Mouse (Mus musculus) midbrain, postnatal 0 days (tissue): Measurements from ENCODE around the gene Tomm22. TPM values are rescaled to one million over a fixed set of nuclear protein-coding genes. Genes with fewer than 3 reads are reported as not detected.

Experiments used
- ATAC-seq: fragments of 200-750 bp; cut with Nextera tagmentation; 2 replicates; pipeline ENCODE4 v1.8.0; 2017; ENCODE audit warnings: moderate number of reproducible peaks, mild to moderate bottlenecking, moderate TSS enrichment, moderate library complexity; ENCODE audit not compliant: low FRiP score
- DNase-seq: peaks from one replicate; pipeline ENCODE4 v3.0.0-alpha.2; 2015; ENCODE audit warnings: low spot score
- H3K27ac ChIP-seq: fragments of 300-500 bp; sonication (generic); 2 replicates; pipeline ENCODE4 v1.5.1; 2014; ENCODE audit warnings: low read depth, mild to moderate bottlenecking, low read length, mixed read lengths
- H3K27me3 ChIP-seq: fragments of 300-500 bp; sonication (generic); 2 replicates; pipeline ENCODE4 v1.6.1; 2014; ENCODE audit warnings: low read length, control low read depth, mixed read lengths; ENCODE audit not compliant: insufficient read depth
- H3K36me3 ChIP-seq: fragments of 300-500 bp; sonication (generic); 2 replicates; pipeline ENCODE4 v1.6.1; 2014; ENCODE audit warnings: low read length, control low read depth, mixed read lengths; ENCODE audit not compliant: insufficient read depth
- H3K4me1 ChIP-seq: fragments of 300-500 bp; sonication (generic); 2 replicates; pipeline ENCODE4 v1.6.1; 2014; ENCODE audit warnings: mild to moderate bottlenecking, control low read depth, antibody characterized with exemption, low read length, mixed read lengths; ENCODE audit not compliant: insufficient read depth
- H3K4me2 ChIP-seq: fragments of 300-500 bp; sonication (generic); 2 replicates; pipeline ENCODE4 v1.6.1; 2014; ENCODE audit warnings: low read depth, mild to moderate bottlenecking, low read length, mixed read lengths; ENCODE audit not compliant: poor library complexity, severe bottlenecking
- H3K4me3 ChIP-seq: fragments of 300-500 bp; sonication (generic); 2 replicates; pipeline ENCODE4 v1.5.1; 2014; ENCODE audit warnings: low read depth, mild to moderate bottlenecking, low read length, moderate library complexity
- H3K9ac ChIP-seq: fragments of 300-500 bp; sonication (generic); replicated peaks from 2 replicates; pipeline ENCODE4 v1.6.1; 2014; ENCODE audit warnings: mild to moderate bottlenecking, low read length, moderate library complexity, mixed read lengths; ENCODE audit not compliant: poor library complexity, severe bottlenecking
- H3K9me3 ChIP-seq: fragments of 300-500 bp; sonication (generic); 2 replicates; pipeline ENCODE4 v1.6.1; 2016; ENCODE audit warnings: low read length, control low read depth
- CTCF ChIP-seq: IDR thresholded peaks from 2 replicates; pipeline ENCODE4 v1.5.1; 2016; ENCODE audit warnings: antibody characterized with exemption, mild to moderate bottlenecking
- WGBS: fragments of 180-500 bp; shearing (Covaris S2); extraction: QIAGEN DNeasy Blood & Tissue Kit; methylation state at CpG from one replicate; pipeline ENCODE4 v1.1.7; 2014; 5-methylcytosine and 5-hydroxymethylcytosine counted together
- polyA plus RNA-seq: library from polyadenylated mRNA; unstranded; fragments of >200 nt; fragmentation: Nextera tagmentation; extraction: Ambion mirVana; gene quantifications from 2 replicates; pipeline ENCODE4 v1.2.1, GENCODE M21; 2015
- total RNA-seq: library from RNA; depleted of rRNA; stranded (reverse); fragments of >200 nt; gene quantifications from 2 replicates; pipeline ENCODE4 v1.2.3, GENCODE M21; 2014; rRNA removed

Gene Tomm22
- total and polyA plus RNA-seq, 2 experiments from 2014 or later = 161 to 229 TPM

DNA sequence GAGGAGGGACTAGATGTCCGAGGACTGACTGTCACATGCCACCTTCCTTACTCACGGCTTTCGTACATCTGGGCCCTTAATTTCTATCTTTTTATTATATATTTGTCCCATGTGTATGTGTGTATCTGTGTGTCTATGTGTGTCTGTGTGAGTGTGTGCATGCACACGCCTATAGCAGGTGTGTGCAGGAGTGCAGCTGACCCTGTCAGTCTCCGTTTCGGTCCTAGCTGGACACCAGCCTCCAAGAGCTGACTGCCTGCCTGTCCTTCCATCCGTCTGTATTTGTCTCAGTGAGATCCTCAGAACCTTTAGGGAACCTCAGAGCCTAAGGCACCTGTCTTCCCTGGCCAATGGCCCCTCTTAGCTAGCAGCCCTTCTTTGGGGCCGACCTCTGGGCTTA is 49.6 kb downstream of the Tomm22 start:
- no peak overlapping the region for H3K4me3 ChIP-seq
- no peak overlapping the region for H3K27ac ChIP-seq
- H3K4me2 ChIP-seq = no peak overlapping the region
- ATAC-seq (no peak), DNase-seq (no peak)
- peaks cover 63% of the 10 kb centered on the region for H3K36me3 ChIP-seq
- no peak for TF ChIP-seq CTCF
- H3K9me3 ChIP-seq = no peaks in the 10 kb centered on the region
- 94% methylated on average over 8 of the region's 8 CpGs for WGBS
- no peak overlapping the region for H3K9ac ChIP-seq
- no peaks in the 10 kb centered on the region for H3K27me3 ChIP-seq
- no peaks in the 10 kb centered on the region for H3K4me1 ChIP-seq

DNA sequence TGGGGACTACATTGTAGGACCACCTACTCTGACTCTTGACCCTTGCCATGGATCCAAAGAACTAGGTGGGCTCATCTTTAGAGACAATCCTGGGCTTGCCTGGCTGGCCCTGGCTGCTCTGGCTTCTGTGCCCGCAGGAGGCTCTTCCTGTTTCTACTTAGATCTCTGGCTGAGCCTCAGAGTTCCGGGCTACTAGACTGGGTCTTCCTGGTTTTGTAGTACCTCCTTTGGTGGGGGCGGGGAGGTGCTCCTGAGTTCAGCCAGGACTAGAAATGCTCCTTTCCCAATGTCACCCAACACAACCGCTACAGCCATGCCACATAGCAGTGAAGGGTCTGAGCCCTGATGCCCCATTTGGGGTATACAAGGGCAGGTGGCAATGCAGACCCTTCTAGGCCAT is 50.1 kb downstream of the Tomm22 start:
- Histone ChIP-seq H3K4me3 (no peak overlapping the region), H3K27me3 (no peaks in the 10 kb centered on the region), H3K36me3 (peaks cover 64% of the 10 kb centered on the region), H3K9ac (no peak overlapping the region), H3K27ac (no peak overlapping the region), H3K4me2 (no peak overlapping the region), H3K4me1 (no peaks in the 10 kb centered on the region), H3K9me3 (no peaks in the 10 kb centered on the region)
- DNase-seq (no peak), ATAC-seq (no peak)
- TF ChIP-seq CTCF = no peak
- WGBS = 86% methylated on average over 4 of the region's 4 CpGs

Other genes starting within 250 kb of the Tomm22 start
- gene Csnk1e, start 215.3 kb upstream of the Tomm22 start, total RNA-seq = 378 and 384 TPM in 2 replicates
- gene Csnk1e, start 215.3 kb upstream of the Tomm22 start, polyA plus RNA-seq = 153 and 195 TPM in 2 replicates
- gene Kcnj4, start 165.6 kb upstream of the Tomm22 start, total RNA-seq = 1.7 and 2.2 TPM in 2 replicates
- gene Kcnj4, start 165.6 kb upstream of the Tomm22 start, polyA plus RNA-seq = 0.11 and 0.15 TPM in 2 replicates
- 6.0 and 7.3 TPM in 2 replicates for gene Kdelr3, start 154.4 kb upstream of the Tomm22 start, total RNA-seq
- 5.8 and 7.7 TPM in 2 replicates for gene Kdelr3, start 154.4 kb upstream of the Tomm22 start, polyA plus RNA-seq
- gene Ddx17, start 124.1 kb upstream of the Tomm22 start, total RNA-seq = 302 and 436 TPM in 2 replicates
- gene Ddx17, start 124.1 kb upstream of the Tomm22 start, polyA plus RNA-seq = 30.0 and 35.1 TPM in 2 replicates
- gene Dmc1, start 65.8 kb upstream of the Tomm22 start, total RNA-seq = 0.90 and 1.1 TPM in 2 replicates
- 0.93 and 1.1 TPM in 2 replicates for gene Dmc1, start 65.8 kb upstream of the Tomm22 start, polyA plus RNA-seq
- 12.1 and 18.1 TPM in 2 replicates for gene Fam227a, start 11.9 kb upstream of the Tomm22 start, total RNA-seq
- gene Fam227a, start 11.9 kb upstream of the Tomm22 start, polyA plus RNA-seq = 2.2 and 2.8 TPM in 2 replicates
- 56.9 and 72.5 TPM in 2 replicates for gene Cby1, start 11.7 kb upstream of the Tomm22 start, total RNA-seq
- 99.2 and 101 TPM in 2 replicates for gene Cby1, start 11.7 kb upstream of the Tomm22 start, polyA plus RNA-seq
- 58.7 and 59.6 TPM in 2 replicates for gene Josd1, start 17.1 kb downstream of the Tomm22 start, total RNA-seq
- 16.8 and 17.7 TPM in 2 replicates for gene Josd1, start 17.1 kb downstream of the Tomm22 start, polyA plus RNA-seq
- 76.1 and 99.3 TPM in 2 replicates for gene Gtpbp1, start 20.0 kb downstream of the Tomm22 start, total RNA-seq
- gene Gtpbp1, start 20.0 kb downstream of the Tomm22 start, polyA plus RNA-seq = 40.0 and 41.6 TPM in 2 replicates
- gene Sun2, start 71.7 kb downstream of the Tomm22 start, total RNA-seq = 32.3 and 33.7 TPM in 2 replicates
- gene Sun2, start 71.7 kb downstream of the Tomm22 start, polyA plus RNA-seq = 2.8 and 3.1 TPM in 2 replicates
- gene Dnal4, start 107.0 kb downstream of the Tomm22 start, total RNA-seq = 40.8 and 44.0 TPM in 2 replicates
- 55.9 and 59.7 TPM in 2 replicates for gene Dnal4, start 107.0 kb downstream of the Tomm22 start, polyA plus RNA-seq
- 254 and 288 TPM in 2 replicates for gene Nptxr, start 133.9 kb downstream of the Tomm22 start, total RNA-seq
- 84.2 and 97.8 TPM in 2 replicates for gene Nptxr, start 133.9 kb downstream of the Tomm22 start, polyA plus RNA-seq
- 8.2 and 12.1 TPM in 2 replicates for gene Npcd, start 163.4 kb downstream of the Tomm22 start, total RNA-seq
- 3.2 and 4.6 TPM in 2 replicates for gene Npcd, start 163.4 kb downstream of the Tomm22 start, polyA plus RNA-seq
- gene Cbx6, start 163.8 kb downstream of the Tomm22 start, total RNA-seq = 109 and 118 TPM in 2 replicates
- gene Cbx6, start 163.8 kb downstream of the Tomm22 start, polyA plus RNA-seq = 65.0 and 70.6 TPM in 2 replicates
- gene Apobec3, start 220.8 kb downstream of the Tomm22 start, total RNA-seq = 3.4 and 5.4 TPM in 2 replicates
- gene Apobec3, start 220.8 kb downstream of the Tomm22 start, polyA plus RNA-seq = 3.3 and 3.4 TPM in 2 replicates